In the genomic region with DNA sequence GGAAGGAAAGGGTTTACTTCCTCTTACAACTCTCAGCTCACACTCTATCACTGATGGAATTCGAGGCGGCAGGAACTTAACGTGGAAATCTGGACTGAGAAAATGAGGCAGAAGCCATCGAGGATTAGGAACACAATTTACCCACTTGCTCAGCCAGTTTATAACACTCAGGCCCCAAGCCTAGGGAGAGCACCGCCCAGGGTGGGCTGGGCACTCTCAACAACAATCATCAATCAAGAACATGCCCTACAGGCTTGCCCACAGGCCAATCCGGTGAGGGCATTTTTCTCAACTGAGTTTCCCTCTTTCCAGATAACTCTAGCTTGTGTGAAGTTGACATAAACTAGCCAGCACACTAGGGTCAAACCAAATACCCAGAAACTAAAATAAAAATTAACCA, we compare ENCODE assay signal across 15 mouse cellular contexts. TPM values are rescaled to one million over a fixed set of nuclear protein-coding genes. Genes with fewer than 3 reads are reported as not detected.
DNase-seq lines count a peak whose midpoint lies in the region; ATAC-seq and TF ChIP-seq lines count a peak whose summit lies in the region.
"Had no signal": no experiment of that assay in that cellular context is flagged by ENCODE, and none has a peak within 500 bp of the region (broad histone marks: within the 10 kb centered on the region; RNA-seq: fewer than 3 reads in every experiment).

No protein-coding gene starts in this region.

- TF ChIP-seq CTCF in embryonic fibroblast, embryonic 13.5 days (IDR thresholded peaks at IDR 0.05; ENCODE audit: borderline replicate concordance, insufficient read depth, low read length): no peak
- TF ChIP-seq CTCF in hindbrain, postnatal 0 days (IDR thresholded peaks at IDR 0.05; ENCODE audit: low read depth): no peak

- peak overlapping the region; percentile 54; the same call in 1 of the 2 replicates for H3K27ac ChIP-seq in heart, embryonic 13.5 days (replicated peaks)
- H3K27ac ChIP-seq in embryonic fibroblast, embryonic 13.5 days (ENCODE audit: insufficient read depth, low read length): no peak overlapping the region
- H3K27ac ChIP-seq in hindbrain, postnatal 0 days: no peak overlapping the region

- peaks cover 83% of the 10 kb centered on the region for H3K4me1 ChIP-seq in heart, embryonic 13.5 days
- peaks cover 22% of the 10 kb centered on the region for H3K4me1 ChIP-seq in embryonic fibroblast, embryonic 13.5 days (ENCODE audit: control insufficient read depth, insufficient read depth, low read length)
- peaks cover 8% of the 10 kb centered on the region for H3K4me1 ChIP-seq in hindbrain, postnatal 0 days (ENCODE audit: insufficient read depth, low read length)

- peak overlapping the region; percentile 47; the same call in 1 of the 2 replicates for H3K9ac ChIP-seq in heart, embryonic 13.5 days
- H3K9ac ChIP-seq in hindbrain, postnatal 0 days (replicated peaks; ENCODE audit: low read length): no peak overlapping the region

- DNase-seq in heart, adult 8-10 months (ENCODE audit: low spot score): no peak
- DNase-seq in lung, adult 18-20 months: peak; percentile 42 to 53
- no peak for DNase-seq in lung, postnatal 10 days
- DNase-seq in hindbrain, postnatal 0 days (ENCODE audit: low spot score): no peak
- DNase-seq in Muller cell, postnatal 12 days (ENCODE audit: inconsistent ontology term): no peak
- no peak for DNase-seq in adrenal gland, postnatal 36 days
- DNase-seq: adrenal gland, postnatal 10 days; cerebellum, adult 18-20 months; left cerebral cortex, postnatal 4 days had no signal

- H3K9me3 ChIP-seq in heart, embryonic 13.5 days: no peaks in the 10 kb centered on the region
- H3K9me3 ChIP-seq in hindbrain, postnatal 0 days (ENCODE audit: low read length): no peaks in the 10 kb centered on the region

- peak overlapping the region; percentile 87 for H3K4me2 ChIP-seq in heart, embryonic 13.5 days
- peak overlapping the region; percentile 6; the same call in 1 of the 2 replicates for H3K4me2 ChIP-seq in hindbrain, postnatal 0 days (ENCODE audit: low read depth, low read length)

- no peaks in the 10 kb centered on the region for H3K27me3 ChIP-seq in heart, embryonic 13.5 days (replicated peaks)
- H3K27me3 ChIP-seq in hindbrain, postnatal 0 days (ENCODE audit: insufficient read depth, low read length): no peaks in the 10 kb centered on the region
- H3K27me3 ChIP-seq: Patski had no signal

- TF ChIP-seq POLR2A in embryonic fibroblast, embryonic 13.5 days (IDR thresholded peaks at IDR 0.05; ENCODE audit: low read depth, low read length): no peak

- ATAC-seq in heart, embryonic 13.5 days (ENCODE audit: extremely low read depth, insufficient number of reproducible peaks, low FRiP score, low TSS enrichment): no peak
- no peak for ATAC-seq in hindbrain, postnatal 0 days
- ATAC-seq: CD4-positive, CD25-positive, alpha-beta regulatory T cell, adult 4 months; Patski had no signal

- H3K4me3 ChIP-seq in heart, embryonic 13.5 days: peak overlapping the region; percentile 33
- H3K4me3 ChIP-seq in embryonic fibroblast, embryonic 13.5 days (ENCODE audit: insufficient read depth, low read length): peak overlapping the region; percentile 31
- no peak overlapping the region for H3K4me3 ChIP-seq in hindbrain, postnatal 0 days (ENCODE audit: low read length)

- 36% methylated on average over 6 of the region's 6 CpGs for WGBS in heart, embryonic 13.5 days
- 79% methylated on average over 6 of the region's 6 CpGs for WGBS in hindbrain, postnatal 0 days

- no peaks in the 10 kb centered on the region for H3K36me3 ChIP-seq in heart, embryonic 13.5 days
- no peaks in the 10 kb centered on the region for H3K36me3 ChIP-seq in hindbrain, postnatal 0 days (ENCODE audit: insufficient read depth, low read length)

RNA-seq across cellular contexts. Expression of a gene that starts 3.1 kb away (rescaled TPM):
- polyA plus RNA-seq in heart, embryonic 13.5 days (2015; fragmentation: Nextera tagmentation; extraction: Ambion mirVana): 24.1 and 26.8 TPM in 2 replicates
- 10 to 100 TPM; 14.0 to 21.4 (median 15.6) TPM for total RNA-seq in heart, adult 8-10 months (2022)
- polyA plus RNA-seq in embryonic fibroblast, embryonic 13.5 days (2011; ENCODE audit: insufficient read length, low read depth, missing spikeins): 54.8 and 74.0 TPM in 2 replicates
- total RNA-seq in hindbrain, postnatal 0 days (2014; rRNA removed): 24.9 and 27.8 TPM in 2 replicates
- polyA plus RNA-seq in hindbrain, postnatal 0 days (2015; fragmentation: Nextera tagmentation; extraction: Ambion mirVana): 35.9 and 42.4 TPM in 2 replicates
- 10 to 100 TPM; 16.2 to 26.0 TPM for total RNA-seq in adrenal gland, postnatal 36 days (2021)

RNA-seq across cellular contexts. Expression of a gene that starts 16.8 kb away (rescaled TPM):
- polyA plus RNA-seq in heart, embryonic 13.5 days (2015; fragmentation: Nextera tagmentation; extraction: Ambion mirVana): not detected in 2 replicates
- total RNA-seq in heart, adult 8-10 months (2022): not detected
- not detected in 2 replicates for polyA plus RNA-seq in embryonic fibroblast, embryonic 13.5 days (2011; ENCODE audit: insufficient read length, low read depth, missing spikeins)
- total RNA-seq in hindbrain, postnatal 0 days (2014; rRNA removed): not detected in 2 replicates
- polyA plus RNA-seq in hindbrain, postnatal 0 days (2015; fragmentation: Nextera tagmentation; extraction: Ambion mirVana): not detected in 2 replicates
- not detected for total RNA-seq in adrenal gland, postnatal 36 days (2021)
- total RNA-seq: adrenal gland, postnatal 10 days; left cerebral cortex, postnatal 4 days had no signal
- polyA plus RNA-seq: CD4-positive, CD25-positive, alpha-beta regulatory T cell, adult 4 months; frontal cortex, adult 2 months; myocyte; Patski had no signal

Comparison
In these comparisons a context has a peak if more than half of its experiments do, and no peak if none do; other contexts are left out.
1. DNase-seq: peak in lung, adult 18-20 months (2 of 2); none in heart, adult 8-10 months (single experiment), lung, postnatal 10 days (single experiment), hindbrain, postnatal 0 days (single experiment), Muller cell, postnatal 12 days (single experiment) and adrenal gland, postnatal 36 days (0 of 2).